Mouse (Mus musculus): ENCODE measurements around the gene Fry. TPM values are rescaled to one million over a fixed set of nuclear protein-coding genes. Genes with fewer than 3 reads are reported as not detected.
"Not testable (repeated sequence)": the region's sequence is repeated elsewhere in the genome, so short reads cannot be mapped to it uniquely, and the experiment has no call there.

The Fry gene
- polyA plus RNA-seq, 1 experiment = 8.8 TPM

DNA sequence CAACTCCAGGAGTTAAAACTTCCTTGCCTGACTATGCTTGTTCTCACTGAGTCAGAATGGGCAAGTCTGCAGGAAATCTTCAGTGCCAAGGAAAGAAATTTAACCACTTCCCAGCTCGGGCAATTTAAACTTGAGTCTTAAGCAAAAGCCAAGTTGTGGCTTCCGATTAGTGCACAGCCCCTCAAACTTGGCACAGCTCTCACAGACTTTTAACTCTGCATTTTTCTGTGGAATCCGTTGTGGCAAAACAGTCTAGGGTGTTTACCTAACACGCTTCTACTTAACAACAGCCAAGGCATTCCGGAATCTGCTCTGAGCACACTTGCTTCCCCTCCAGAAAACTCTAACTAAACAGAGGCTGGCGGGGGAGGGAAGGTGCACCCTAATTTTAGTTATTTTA, 346.8 kb downstream of the Fry start:
- DNase-seq (ENCODE audit: low read depth, low spot score) = no peak
- 58% methylated on average over 6 of the region's 6 CpGs for WGBS

DNA sequence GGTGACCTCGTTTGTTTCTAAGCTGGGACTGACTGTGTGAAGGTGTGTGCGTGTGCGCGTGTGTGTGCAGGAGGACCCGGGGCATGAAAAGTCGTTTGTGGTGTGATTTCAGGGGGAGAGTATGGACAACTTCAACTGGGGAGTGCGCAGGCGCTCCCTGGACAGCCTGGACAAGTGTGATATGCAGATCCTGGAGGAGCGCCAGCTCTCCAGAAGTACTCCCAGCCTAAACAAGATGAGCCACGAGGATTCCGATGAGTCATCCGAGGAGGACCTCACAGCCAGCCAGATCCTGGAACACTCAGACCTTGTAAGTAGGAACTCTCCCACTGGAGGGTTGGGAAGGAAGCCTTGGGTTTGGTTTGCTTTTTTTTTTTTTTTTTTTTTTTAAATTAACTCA, 347.7 kb downstream of the Fry start:
- no peak for DNase-seq (ENCODE audit: low read depth, low spot score)

DNA sequence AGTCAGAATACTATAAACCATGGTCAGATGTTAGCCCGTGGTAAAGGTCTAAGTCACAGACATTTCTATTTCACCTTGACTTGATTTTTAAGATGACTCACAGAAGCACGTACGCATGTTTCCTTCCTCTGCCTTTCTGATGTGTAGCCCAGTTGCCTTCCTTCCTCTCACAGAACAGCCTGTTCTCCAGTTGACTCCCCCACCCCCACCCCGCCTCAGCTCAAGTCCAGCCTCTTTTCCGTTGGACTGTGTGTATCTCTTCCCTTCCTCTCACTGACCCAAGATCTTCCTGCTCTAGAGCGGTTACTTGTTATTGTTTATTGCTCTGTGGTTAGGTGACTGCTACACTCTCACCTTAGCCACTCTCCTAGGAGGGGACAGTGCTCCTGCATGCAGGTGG, 350.0 kb downstream of the Fry start:
- WGBS = 62% methylated on average over 6 of the region's 6 CpGs
- no peak for DNase-seq (ENCODE audit: low read depth, low spot score)

More for the DNA sequence above, 347.7 kb downstream of the Fry start:
- WGBS = 46% methylated on average over 12 of the region's 12 CpGs

GRCm38 (mm10) chr5:150477364-150477763, 358.9 kb downstream of the Fry start:
- DNase-seq (ENCODE audit: low read depth, low spot score) = no peak
- 69% methylated on average over 4 of the region's 4 CpGs for WGBS

DNA sequence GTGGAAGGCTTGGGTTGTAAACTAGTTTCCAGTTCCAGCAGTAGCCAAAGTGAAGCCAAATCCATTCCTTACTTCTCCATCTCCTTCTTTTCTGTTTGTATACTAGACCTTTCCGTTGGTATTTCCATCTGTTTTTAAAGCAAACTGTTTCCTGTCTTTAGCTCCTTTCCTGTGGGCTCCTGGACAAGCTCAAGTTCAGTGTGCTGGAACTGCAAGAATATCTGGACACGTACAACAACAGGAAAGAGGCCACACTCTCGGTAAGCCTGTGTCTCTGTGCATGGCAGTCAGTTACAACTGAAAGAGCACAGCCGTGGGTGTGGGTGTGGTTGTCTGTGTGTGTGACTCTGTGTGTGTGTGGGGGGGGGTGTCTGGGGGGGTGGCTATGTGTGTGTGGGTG, 360.2 kb downstream of the Fry start:
- WGBS = 50% methylated on average over 4 of the region's 4 CpGs
- no peak for DNase-seq (ENCODE audit: low read depth, low spot score)

DNA sequence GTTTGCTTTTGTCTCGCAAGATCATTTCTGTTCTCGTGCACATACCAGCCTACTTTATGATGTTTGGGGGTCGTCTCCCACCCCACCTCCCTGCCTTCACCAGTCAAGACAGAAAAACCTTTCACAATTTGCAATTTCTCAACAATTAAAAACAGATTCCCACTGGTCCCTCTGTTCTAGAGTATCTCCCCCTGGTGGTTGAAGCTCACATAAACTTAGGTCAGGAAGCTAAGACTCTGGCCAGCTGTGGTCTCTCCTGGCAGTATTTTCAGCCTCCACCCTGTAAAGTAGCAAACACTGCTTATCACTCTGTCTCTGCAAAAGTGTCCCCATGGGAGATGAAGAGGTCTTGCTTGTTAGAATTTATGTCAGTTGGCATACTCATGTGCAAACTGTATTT, 366.8 kb downstream of the Fry start:
- WGBS = 47% methylated on average over 3 of the region's 3 CpGs
- DNase-seq (ENCODE audit: low read depth, low spot score) = no peak

DNA sequence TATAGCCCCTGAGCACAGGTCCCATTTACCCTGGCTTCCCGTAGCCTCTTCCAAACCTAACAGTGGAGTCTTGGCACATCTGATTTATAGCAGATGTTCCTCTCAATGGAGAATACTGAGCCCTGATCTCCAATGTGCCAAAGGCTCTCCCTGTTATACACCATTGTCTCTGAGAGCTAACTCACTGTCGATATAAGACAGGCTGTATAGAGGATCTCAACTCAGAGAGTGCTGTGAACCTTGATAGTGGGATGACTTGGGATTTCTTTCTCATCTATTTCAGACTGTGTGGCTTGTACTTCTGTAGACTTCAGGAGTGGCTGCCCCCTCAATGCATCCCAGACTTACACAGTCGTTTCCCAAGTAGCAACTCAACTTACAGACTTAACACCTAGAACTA, 371.8 kb downstream of the Fry start:
- DNase-seq (ENCODE audit: low read depth, low spot score) = no peak
- 82% methylated on average over 3 of the region's 3 CpGs for WGBS

DNA sequence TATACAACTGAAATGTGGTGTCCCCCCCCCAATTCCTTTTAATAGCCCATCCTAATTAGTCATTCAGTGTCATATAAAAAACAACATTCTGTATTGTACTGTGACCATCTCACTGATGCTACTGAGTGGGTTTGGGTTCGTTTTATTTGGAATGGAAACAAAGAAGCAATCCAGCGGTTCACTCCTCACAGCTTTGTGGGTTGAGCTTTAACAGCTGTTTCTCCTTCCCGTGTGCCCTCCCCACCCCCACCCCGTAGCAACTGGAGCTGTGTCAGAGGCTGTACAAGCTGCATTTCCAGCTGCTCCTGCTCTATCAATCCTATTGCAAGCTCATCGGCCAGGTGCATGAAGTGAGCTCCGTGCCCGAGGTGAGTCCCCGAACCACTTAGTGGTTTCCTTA, 372.4 kb downstream of the Fry start:
- 58% methylated on average over 8 of the region's 8 CpGs for WGBS
- no peak for DNase-seq (ENCODE audit: low read depth, low spot score)

- not testable (repeated sequence) for DNase-seq (ENCODE audit: low read depth, low spot score)
- 94% methylated on average over 4 of the region's 4 CpGs for WGBS
These were observed 373.2 kb downstream of the Fry start for GRCm38 (mm10) chr5:150491573-150492173.

GRCm38 (mm10) chr5:150495792-150496191, 377.3 kb downstream of the Fry start:
- 56% methylated on average over 6 of the region's 6 CpGs for WGBS
- no peak for DNase-seq (ENCODE audit: low read depth, low spot score)

DNA sequence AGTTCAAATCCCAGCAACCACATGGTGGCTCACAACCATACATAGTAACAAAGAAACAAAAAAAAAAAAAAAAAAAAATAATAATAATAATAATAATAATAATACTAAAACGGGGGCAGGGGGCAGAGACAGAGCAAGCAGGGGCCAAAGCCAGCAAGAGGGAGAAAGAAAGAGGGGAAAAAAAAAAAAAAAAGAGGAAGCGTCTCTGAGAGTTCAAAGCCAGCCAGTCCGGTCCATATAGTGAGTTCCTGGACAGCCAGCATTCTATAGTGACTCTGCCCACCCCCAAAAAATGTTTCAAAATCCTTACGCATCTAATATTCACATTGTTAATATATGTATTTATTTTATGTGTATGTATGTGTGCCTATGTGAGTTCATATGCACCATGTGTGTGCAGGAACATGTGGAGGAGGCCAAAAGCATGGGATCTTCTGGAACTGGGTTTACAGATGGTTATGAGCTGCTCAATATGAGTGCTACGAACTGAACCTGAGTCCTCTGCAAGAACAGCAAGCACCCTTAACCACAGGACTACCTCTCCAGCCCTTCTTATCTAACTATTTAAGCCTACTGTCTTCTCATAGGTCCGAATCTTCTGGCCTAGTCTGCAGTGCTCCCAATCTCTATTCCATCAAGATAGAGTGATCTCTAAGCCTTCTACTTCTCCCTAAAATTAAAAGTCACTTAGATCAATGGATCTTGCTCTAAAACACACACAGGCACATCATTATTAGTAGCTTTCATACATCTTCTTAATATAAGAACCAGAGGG, 392.2 kb downstream of the Fry start:
- WGBS = 76% methylated on average over 6 of the region's 6 CpGs
- no peak for DNase-seq (ENCODE audit: low read depth, low spot score)

DNA sequence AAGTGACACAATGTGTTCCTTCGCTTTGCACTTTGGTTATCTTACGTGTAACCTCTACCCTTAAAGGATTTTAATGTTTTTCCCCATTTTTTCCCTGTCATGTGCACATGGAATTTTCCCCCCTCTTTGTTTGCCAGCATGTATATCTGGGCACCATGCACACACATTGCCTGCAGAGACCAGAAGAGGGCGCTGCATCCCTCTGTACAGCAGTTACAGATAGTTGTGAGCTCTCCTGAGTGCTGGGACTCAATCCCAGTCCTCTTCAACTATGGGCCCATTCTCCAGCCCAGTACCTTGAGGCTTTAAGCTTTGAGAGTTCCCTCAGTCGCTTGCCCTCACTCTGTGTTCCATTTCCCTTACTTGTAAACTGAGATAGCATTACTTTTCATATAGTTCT, 394.8 kb downstream of the Fry start:
- DNase-seq (ENCODE audit: low read depth, low spot score) = no peak

GRCm38 (mm10) chr5:150514027-150514426, 395.6 kb downstream of the Fry start:
- 70% methylated on average over 1 of the region's 1 CpGs for WGBS

More for the DNA sequence above, 394.8 kb downstream of the Fry start:
- 80% methylated on average over 4 of the region's 4 CpGs for WGBS

DNA sequence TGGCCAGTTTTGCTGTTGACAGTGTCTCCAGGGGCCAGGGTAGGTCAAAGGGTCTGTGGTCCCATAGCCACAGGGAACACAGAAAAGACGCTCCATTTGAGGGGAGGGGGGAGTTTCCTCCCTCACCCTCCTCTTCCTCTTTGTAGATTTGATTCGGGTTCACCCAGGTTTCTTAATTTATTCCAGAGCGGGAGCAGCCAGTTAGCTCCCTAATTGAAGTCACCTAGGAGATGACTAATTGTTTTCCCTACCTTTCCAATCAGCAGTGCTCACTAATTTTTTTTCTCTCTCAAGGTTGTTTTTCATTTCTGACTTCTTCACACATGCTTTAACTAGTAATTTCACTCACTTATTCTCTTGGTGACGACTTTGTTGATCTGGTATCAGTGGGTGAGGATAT, 399.6 kb downstream of the Fry start, which contains the start of gene Zar1l:
Zar1l (minus strand) TSS at position 101 of the 400 bp plus-strand sequence.
- no peak for DNase-seq (ENCODE audit: low read depth, low spot score)
- WGBS = 66% methylated on average over 4 of the region's 4 CpGs

More at GRCm38 (mm10) chr5:150514027-150514426, 395.6 kb downstream of the Fry start:
- no peak for DNase-seq (ENCODE audit: low read depth, low spot score)

DNA sequence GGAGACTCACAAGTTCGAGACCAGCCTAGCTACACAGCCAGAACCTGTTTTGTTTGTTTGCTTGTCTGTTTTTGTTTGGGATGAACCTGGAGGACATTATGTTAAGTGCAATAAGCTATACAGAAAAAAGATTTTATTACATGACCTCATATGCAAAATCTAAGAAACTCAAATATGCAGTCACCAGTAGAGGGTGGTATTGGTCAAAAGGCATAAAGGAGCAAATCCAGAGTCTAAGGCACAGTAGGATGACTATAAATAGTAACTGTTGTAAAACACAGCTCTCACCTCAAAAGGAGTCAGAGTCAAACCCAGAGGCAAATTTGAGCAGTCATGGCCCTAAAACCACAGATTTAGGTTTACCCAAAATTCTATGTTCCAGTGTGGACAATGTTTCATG, 401.1 kb downstream of the Fry start:
- DNase-seq (ENCODE audit: low read depth, low spot score) = peak; percentile 28

DNA sequence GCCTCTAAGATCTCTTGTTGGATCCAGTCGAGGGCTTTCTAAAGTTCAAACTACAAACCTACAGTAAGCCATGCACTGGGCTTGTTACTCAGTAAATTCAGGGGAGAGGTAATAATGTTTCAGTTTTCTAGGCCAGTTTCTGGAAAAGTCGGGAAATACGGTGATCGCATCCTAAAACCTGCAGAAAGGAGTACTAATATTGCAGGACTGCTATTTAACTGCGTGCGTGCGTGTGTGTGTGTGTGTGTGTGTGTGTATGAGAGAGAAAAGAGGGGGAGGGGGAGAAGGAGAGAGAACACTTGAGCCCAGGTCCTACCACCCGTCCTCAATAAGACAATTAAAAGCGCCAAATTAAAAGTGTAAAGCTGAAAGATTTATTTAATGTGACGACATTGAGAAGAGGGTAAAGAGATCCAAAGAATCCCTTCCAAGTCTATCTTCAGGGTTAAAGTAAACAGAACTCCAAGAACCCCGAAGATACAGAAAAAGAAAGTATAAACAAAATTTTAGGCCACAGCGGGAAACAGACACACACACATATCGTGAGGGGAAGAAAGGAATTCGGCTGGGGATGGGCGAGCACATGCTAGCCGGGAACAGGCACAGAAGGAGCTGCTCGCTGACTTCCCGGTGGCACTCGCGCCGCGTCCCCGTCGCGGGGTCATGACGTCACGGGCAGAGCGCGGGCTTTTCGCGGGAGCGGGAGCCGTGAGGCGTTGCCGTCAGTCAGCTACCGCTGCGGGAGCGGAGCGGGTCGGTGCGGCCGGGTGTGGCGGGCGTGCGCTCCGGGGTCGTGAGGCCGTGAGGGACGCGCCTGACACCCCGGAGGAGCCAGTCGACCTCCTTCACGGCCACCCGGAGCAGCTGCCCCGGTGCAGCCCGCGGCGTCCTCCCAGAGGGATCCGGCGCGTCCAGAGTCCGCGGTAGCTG, 403.8 kb downstream of the Fry start, which contains the start of gene Brca2:
Brca2 (plus strand) TSS at position 694 of the 930 bp plus-strand sequence.
- 2% methylated on average over 62 of the region's 63 CpGs for WGBS
- DNase-seq (ENCODE audit: low read depth, low spot score) = peak; percentile 52

More for the DNA sequence above, 401.1 kb downstream of the Fry start:
- 83% methylated on average over 1 of the region's 1 CpGs for WGBS

- 2% methylated on average over 11 of the region's 11 CpGs for WGBS
- no peak for DNase-seq (ENCODE audit: low read depth, low spot score)
These were observed 404.4 kb downstream of the Fry start for GRCm38 (mm10) chr5:150522867-150523234.

DNA sequence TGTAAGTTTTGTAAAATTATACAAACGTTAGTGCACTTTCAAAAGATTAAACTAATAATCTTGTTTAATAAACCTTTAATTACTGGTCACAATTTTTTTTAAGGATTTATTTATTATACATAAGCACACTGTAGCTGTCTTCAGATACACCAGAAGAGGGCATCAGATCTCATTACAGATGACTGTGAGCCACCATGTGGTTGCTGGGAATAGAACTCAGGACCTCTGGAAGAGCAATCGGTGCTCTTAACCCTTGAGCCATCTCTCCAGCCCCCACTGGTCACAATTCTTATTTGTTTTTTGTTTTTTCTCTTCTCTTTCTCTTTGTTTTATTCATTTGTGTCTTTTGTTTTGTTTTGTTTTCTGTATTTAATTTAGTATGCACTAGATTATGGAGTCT, 406.8 kb downstream of the Fry start:
- 89% methylated on average over 2 of the region's 2 CpGs for WGBS
- no peak for DNase-seq (ENCODE audit: low read depth, low spot score)

- WGBS = 100% methylated on average over 1 of the region's 1 CpGs
- no peak for DNase-seq (ENCODE audit: low read depth, low spot score)
These were observed 422.9 kb downstream of the Fry start for GRCm38 (mm10) chr5:150541302-150541701.

DNA sequence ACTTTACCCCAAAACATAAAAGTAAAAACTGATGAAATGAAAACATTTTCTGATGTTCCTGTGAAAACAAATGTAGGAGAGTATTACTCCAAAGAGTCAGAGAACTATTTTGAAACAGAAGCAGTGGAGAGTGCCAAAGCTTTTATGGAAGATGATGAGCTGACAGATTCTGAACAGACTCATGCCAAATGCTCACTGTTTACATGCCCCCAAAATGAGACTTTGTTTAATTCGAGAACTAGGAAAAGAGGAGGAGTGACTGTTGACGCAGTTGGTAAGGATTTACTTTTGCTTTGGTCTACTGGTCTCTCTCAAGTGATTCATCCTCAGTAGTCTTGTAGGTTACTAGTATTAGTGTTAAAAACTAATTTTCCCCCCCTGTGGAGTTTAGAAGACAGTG, 424.7 kb downstream of the Fry start:
- DNase-seq (ENCODE audit: low read depth, low spot score) = no peak
- WGBS = 76% methylated on average over 2 of the region's 2 CpGs

Data from large intestine, adult 2 months (tissue).